Mouse (Mus musculus): ENCODE results near the gene Gm20918. TPM values are rescaled to one million over a fixed set of nuclear protein-coding genes. Genes with fewer than 3 reads are reported as not detected.
"Not testable (repeated sequence)": the region's sequence is repeated elsewhere in the genome, so short reads cannot be mapped to it uniquely, and the experiment has no call there.

The Gm20918 gene
- not detected in 2 replicates for polyA plus RNA-seq (2015; fragmentation: Nextera tagmentation; extraction: Ambion mirVana)

DNA sequence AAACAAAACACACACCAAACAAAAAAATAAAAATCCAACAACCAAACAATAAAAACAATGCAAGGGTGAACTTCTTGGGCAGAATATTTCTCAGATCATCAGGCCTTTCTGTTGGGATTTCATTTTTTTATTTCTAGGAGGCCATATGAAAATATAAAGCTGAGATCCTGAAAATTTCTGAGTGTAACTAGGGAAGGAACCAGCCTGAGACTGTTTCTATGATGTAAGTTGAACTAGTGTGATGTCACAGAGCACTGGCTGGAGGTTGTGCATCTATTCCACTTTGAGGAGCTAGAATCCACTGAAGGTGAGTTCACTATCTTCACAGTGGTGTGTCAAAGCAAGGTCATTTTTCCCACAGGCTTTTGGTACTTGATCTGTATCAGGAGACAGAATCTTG is at the start of gene Gm20918:
Gene Gm20918 (plus strand): TSS at position 301 of the 400 bp plus-strand sequence.
- not testable (repeated sequence) for H3K27ac ChIP-seq (replicated peaks); DNase-seq (ENCODE audit: low spot score); H3K4me2 ChIP-seq (replicated peaks; ENCODE audit: low read depth); H3K9ac ChIP-seq (ENCODE audit: low read length); H3K36me3 ChIP-seq (ENCODE audit: control insufficient read depth, insufficient read depth, low read length); H3K9me3 ChIP-seq (ENCODE audit: control insufficient read depth, low read length); H3K4me1 ChIP-seq (replicated peaks; ENCODE audit: control insufficient read depth, insufficient read depth); H3K27me3 ChIP-seq (ENCODE audit: control insufficient read depth, insufficient read depth, low read length); H3K4me3 ChIP-seq (ENCODE audit: low read depth, low read length); ATAC-seq (ENCODE audit: low FRiP score, low TSS enrichment)

Other genes starting within 250 kb of the Gm20918 start
- gene Gm21820, start 205.5 kb downstream of the Gm20918 start, polyA plus RNA-seq (2015; fragmentation: Nextera tagmentation; extraction: Ambion mirVana), result not detected in 2 replicates

Data from stomach, postnatal 0 days (tissue).